Mouse (Mus musculus): ENCODE data around the gene Samd7.

GRCm38 (mm10) chr3:30748316-30748715 lies 2.2 kb downstream of the Samd7 start:
- no peak for TF ChIP-seq CTCF (IDR thresholded peaks at IDR 0.05; ENCODE audit: extremely low read depth, insufficient read depth, insufficient read length, insufficient replicate concordance)
- no peak for TF ChIP-seq POLR2A (IDR thresholded peaks at IDR 0.05; ENCODE audit: low read depth, low read length)
